Mouse (Mus musculus): ENCODE results near the gene Hcrt. TPM values are rescaled to one million over a fixed set of nuclear protein-coding genes. Genes with fewer than 3 reads are reported as not detected.

The Hcrt gene
- polyA plus RNA-seq, 1 experiment from 2014 or later: not detected

DNA sequence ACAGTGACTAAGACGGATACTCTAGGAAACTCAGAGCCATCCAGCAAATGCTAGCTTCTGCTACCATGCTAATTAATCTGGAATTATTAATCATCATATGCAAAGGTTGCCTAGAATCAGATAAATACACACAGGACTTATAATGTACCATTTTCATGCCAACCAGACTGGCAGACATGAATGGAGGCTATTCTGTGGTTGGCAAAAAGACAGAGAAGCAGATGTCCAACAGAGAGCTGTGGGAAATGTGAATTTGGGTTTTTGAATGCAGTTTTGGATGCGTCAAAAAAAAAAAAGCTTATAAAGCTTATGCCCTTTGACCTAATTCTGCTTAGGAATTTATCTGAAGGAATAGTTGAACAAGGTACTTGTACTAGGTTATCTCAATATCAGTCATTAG lies 23.0 kb upstream of the Hcrt start:
- Histone ChIP-seq H3K36me3 (peaks cover 39% of the 10 kb centered on the region), H3K4me2 (no peak overlapping the region), H3K27me3 (replicated peaks) (no peaks in the 10 kb centered on the region), H3K9me3 (no peaks in the 10 kb centered on the region), H3K27ac (no peak overlapping the region), H3K9ac (no peak overlapping the region), H3K4me1 (no peaks in the 10 kb centered on the region), H3K4me3 (replicated peaks) (no peak overlapping the region)
- ATAC-seq (ENCODE audit: insufficient read depth, low FRiP score, low read depth): no peak
- WGBS: 87% methylated on average over 2 of the region's 2 CpGs

DNA sequence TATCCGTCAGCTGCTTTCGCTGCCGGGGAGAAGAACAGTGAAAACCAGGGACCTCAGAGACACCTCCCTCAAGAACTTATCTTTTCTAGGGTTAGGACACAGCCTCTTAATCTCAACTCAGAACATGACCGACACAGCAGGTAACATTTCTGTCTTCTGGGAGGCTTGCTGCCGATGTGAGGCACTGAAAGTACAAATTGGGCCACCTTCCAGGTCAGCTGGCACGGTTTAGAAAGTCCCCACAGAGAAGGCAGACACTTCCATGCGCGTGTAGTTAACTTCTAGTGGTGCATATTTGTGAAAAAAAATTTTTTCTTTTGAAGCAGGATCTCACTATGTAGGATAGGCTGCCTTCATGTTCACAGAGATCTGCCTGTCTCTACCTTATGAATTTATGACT lies 21.6 kb upstream of the Hcrt start:
- ATAC-seq (ENCODE audit: insufficient read depth, low FRiP score, low read depth): no peak
- peaks cover 36% of the 10 kb centered on the region for H3K36me3 ChIP-seq
- no peak overlapping the region for H3K4me2 ChIP-seq
- no peaks in the 10 kb centered on the region for H3K27me3 ChIP-seq (replicated peaks)
- no peaks in the 10 kb centered on the region for H3K9me3 ChIP-seq
- 86% methylated on average over 8 of the region's 8 CpGs for WGBS
- no peaks in the 10 kb centered on the region for H3K4me1 ChIP-seq
- no peak overlapping the region for H3K9ac ChIP-seq
- no peak overlapping the region for H3K4me3 ChIP-seq (replicated peaks)
- H3K27ac ChIP-seq: no peak overlapping the region

DNA sequence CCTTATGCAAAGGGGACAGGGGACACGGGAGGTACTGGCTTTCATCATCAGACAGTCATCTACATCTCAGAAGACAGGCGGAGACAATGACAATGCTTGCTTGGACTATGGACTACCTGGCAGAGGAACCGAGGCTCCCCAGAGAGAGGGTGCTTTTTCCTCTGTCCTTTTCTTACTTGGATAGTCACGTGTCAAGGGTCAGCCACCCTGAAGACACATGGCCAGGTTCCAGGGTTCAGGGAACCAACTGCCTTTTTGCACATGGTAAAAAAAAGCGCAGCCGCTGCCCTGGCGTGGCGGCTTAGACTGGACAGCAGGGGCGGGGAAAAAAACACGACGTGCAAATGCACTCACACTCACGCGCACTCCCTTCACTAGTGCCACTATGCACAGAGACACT lies 19.8 kb upstream of the Hcrt start:
- Histone ChIP-seq H3K4me1 (no peaks in the 10 kb centered on the region), H3K9me3 (no peaks in the 10 kb centered on the region), H3K9ac (no peak overlapping the region), H3K27ac (no peak overlapping the region), H3K36me3 (peaks cover 34% of the 10 kb centered on the region), H3K4me3 (replicated peaks) (no peak overlapping the region), H3K4me2 (no peak overlapping the region), H3K27me3 (replicated peaks) (no peaks in the 10 kb centered on the region)
- no peak for ATAC-seq (ENCODE audit: insufficient read depth, low FRiP score, low read depth)
- WGBS: 85% methylated on average over 13 of the region's 13 CpGs

DNA sequence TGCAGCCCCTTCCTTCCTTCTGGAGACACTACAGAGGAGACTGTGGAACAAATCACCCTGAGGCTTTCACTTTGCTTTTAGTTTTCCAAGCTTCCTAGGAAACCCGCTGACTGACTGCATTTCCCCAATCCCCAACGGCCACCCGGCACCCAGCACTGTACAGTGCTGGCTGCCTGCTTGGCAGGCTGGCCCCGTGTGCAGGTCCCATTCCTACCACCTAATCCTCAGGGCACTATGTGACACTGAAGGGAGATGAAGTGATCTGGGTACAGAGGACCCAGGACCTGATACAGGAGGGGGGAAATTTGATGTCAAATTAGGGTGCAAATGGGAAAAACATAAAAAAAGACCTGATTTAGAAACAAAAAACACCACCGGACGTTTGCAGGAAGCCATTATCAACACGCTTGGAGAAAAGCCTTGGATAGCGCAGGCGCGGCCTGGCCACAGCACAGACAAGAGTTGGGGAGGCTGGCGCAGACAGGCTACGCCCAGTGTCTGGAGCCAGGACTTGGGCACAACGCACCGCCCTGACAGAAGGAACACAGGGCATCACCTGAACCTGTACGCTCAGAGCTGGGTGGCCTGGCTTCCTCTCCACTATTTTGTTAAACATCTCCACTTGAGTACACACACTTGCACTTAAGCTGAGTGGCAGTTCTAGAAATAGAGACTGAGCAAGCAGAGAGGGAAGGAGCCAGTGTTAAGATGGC lies 19.2 kb upstream of the Hcrt start:
- Histone ChIP-seq H3K4me1 (no peaks in the 10 kb centered on the region), H3K36me3 (peaks cover 29% of the 10 kb centered on the region), H3K4me3 (replicated peaks) (no peak overlapping the region), H3K27me3 (replicated peaks) (no peaks in the 10 kb centered on the region), H3K4me2 (no peak overlapping the region), H3K9me3 (no peaks in the 10 kb centered on the region), H3K9ac (no peak overlapping the region), H3K27ac (no peak overlapping the region)
- ATAC-seq (ENCODE audit: insufficient read depth, low FRiP score, low read depth): no peak
- WGBS: 85% methylated on average over 15 of the region's 15 CpGs

DNA sequence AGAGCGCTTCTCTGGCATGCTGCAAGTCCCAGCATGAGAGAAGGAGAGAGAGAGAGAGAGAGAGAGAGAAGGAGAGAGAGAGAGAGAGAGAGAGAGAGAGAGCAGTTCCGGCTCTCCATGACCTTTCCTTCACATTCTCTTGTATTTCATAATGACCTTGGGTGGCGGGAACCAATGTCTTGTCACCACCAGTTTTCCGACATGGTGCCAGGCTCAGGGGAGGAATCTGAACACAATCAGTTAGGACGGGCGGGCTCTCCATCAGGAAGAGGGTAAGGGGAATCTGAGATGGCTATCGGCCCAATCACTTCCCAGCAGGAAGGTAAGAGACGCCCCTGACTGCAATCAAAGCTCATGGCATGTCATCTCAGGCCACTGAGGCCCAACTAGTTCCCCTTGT lies 17.5 kb upstream of the Hcrt start:
- ATAC-seq (ENCODE audit: insufficient read depth, low FRiP score, low read depth): no peak
- H3K4me2 ChIP-seq: no peak overlapping the region
- WGBS: 83% methylated on average over 8 of the region's 8 CpGs
- H3K9me3 ChIP-seq: no peaks in the 10 kb centered on the region
- H3K27me3 ChIP-seq (replicated peaks): no peaks in the 10 kb centered on the region
- peaks cover 25% of the 10 kb centered on the region for H3K36me3 ChIP-seq
- no peak overlapping the region for H3K27ac ChIP-seq
- no peak overlapping the region for H3K4me3 ChIP-seq (replicated peaks)
- H3K4me1 ChIP-seq: no peaks in the 10 kb centered on the region
- no peak overlapping the region for H3K9ac ChIP-seq

DNA sequence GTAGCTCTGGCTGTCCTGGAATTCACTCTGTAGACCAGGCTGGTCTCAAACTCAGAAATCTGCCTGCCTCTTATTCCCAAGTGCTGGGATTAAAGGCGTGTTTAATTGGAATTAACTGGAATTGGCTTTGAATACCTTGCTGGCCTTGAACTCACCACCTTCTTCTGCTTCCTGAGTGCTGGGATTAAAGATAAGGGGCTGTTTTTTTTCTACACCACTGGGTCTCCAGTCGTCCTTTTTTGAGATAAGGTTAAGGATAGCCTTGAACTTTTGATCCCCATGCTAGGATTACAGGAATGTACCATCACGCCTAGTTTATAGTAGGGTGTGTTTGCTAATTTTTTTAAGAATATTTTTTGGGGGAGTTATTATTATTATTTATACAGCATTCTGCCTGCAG lies 15.3 kb upstream of the Hcrt start:
- no peaks in the 10 kb centered on the region for H3K9me3 ChIP-seq
- H3K27me3 ChIP-seq (replicated peaks): no peaks in the 10 kb centered on the region
- 63% methylated on average over 3 of the region's 3 CpGs for WGBS
- H3K27ac ChIP-seq: no peak overlapping the region
- H3K9ac ChIP-seq: no peak overlapping the region
- H3K4me3 ChIP-seq (replicated peaks): no peak overlapping the region
- peaks cover 18% of the 10 kb centered on the region; the same call in 1 of the 2 replicates for H3K36me3 ChIP-seq
- H3K4me2 ChIP-seq: no peak overlapping the region
- ATAC-seq (ENCODE audit: insufficient read depth, low FRiP score, low read depth): no peak
- H3K4me1 ChIP-seq: no peaks in the 10 kb centered on the region

DNA sequence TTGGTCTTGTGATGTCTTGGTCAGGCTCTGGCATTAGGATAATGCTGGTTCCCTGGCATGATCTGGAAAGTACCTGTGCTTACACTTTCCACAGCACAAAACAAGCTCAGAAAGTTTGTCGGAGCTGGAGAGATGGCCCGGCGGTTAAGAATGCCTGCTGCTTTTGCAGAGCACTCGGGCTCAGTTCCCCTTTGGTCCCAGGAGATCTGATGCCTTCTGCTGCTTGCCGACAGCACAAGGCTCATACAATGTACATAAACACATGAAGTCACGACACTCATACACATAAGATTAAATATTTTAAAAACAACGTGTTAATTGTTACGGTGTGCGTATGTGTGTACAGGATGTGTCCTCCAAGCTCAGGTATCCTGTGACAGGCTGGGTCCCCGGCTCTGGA lies 13.2 kb upstream of the Hcrt start:
- Histone ChIP-seq H3K9ac (no peak overlapping the region), H3K27me3 (replicated peaks) (no peaks in the 10 kb centered on the region), H3K27ac (no peak overlapping the region), H3K36me3 (0 out of 2 replicates have a peak, but pooled peaks cover 8% of the 10 kb centered on the region), H3K9me3 (no peaks in the 10 kb centered on the region), H3K4me1 (no peaks in the 10 kb centered on the region), H3K4me3 (replicated peaks) (no peak overlapping the region), H3K4me2 (no peak overlapping the region)
- no peak for ATAC-seq (ENCODE audit: insufficient read depth, low FRiP score, low read depth)
- WGBS: 82% methylated on average over 10 of the region's 10 CpGs

DNA sequence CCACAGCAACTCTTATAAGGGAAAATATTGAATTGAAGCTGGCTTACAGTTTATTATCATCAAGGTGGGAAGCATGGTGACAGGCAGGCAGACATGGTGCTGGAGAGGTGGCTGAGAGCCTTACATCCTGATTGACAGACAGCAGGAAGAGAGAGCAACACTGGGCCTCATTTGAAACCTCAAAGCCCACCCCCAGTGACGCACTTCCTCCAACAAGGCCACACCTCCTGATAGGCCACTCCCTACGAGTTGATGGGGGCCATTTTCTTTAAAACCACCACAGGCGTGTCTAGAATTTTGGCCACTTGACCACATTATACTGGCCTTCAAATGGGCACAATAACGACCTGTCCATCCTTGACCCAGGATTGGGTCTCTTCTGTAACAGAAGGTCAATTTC lies 11.5 kb upstream of the Hcrt start:
- no peak for ATAC-seq (ENCODE audit: insufficient read depth, low FRiP score, low read depth)
- no peaks in the 10 kb centered on the region for H3K9me3 ChIP-seq
- WGBS: 81% methylated on average over 4 of the region's 4 CpGs

DNA sequence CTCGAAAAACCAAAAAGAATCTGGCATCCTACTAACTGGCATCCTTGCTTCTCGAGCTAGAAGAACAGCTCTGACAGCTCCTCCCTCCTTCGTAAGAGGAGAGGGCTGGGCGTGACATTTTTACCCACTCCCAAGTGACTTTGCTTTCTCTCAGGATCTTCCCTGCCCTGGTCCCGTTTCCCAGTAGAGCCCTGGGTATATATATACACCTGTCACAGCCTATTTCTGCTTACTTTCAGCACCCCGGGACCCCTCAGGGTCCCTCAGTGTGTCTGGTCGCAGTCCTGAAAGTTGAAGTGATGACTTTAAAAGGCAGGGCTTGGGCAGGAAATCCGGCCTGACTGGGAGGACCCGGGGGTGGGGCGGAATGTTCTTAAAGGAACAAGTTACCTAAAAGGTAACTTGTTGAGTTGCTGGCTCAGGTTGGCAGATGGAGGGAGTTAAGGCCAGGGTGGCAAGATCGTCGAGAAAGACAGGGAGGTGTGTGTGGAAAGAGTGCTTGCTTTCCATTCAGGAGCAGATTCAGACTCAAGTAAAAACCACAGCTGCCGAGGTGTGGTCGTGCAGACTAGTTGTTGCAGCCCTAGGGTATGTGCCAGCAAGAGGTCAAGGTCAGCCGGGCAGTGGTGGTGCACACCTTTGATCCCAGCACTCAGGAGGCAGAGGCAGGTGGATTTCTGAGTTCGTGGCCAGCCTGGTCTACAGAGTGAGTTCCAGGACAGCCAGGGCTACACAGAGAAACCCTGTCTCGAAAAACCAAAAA lies 8.1 kb upstream of the Hcrt start, which contains the start of gene Ghdc:
Gene Ghdc (minus strand): TSS at position 312 of the 763 bp plus-strand sequence.
- peak within 1 kb of the TSS; percentile 69 for H3K4me3 ChIP-seq (replicated peaks)
- H3K4me2 ChIP-seq: peak within 1 kb of the TSS; percentile 59
- no peaks in the 10 kb centered on the region for H3K9me3 ChIP-seq
- peak within 1 kb of the TSS; percentile 58 for H3K9ac ChIP-seq
- ATAC-seq (ENCODE audit: insufficient read depth, low FRiP score, low read depth): peak; percentile 64
- WGBS: 16% methylated on average over 17 of the region's 17 CpGs
- H3K4me1 ChIP-seq: peaks cover 5% of the 10 kb centered on the region; the same call in 1 of the 2 replicates
- peak within 1 kb of the TSS; percentile 65; the same call in 1 of the 2 replicates for H3K27ac ChIP-seq
- no peaks in the 10 kb centered on the region for H3K27me3 ChIP-seq (replicated peaks)
- no peaks in the 10 kb centered on the region for H3K36me3 ChIP-seq

More for the DNA sequence above, 11.5 kb upstream of the Hcrt start:
- Histone ChIP-seq H3K4me2 (no peak overlapping the region), H3K9ac (no peak overlapping the region), H3K27ac (no peak overlapping the region), H3K4me3 (replicated peaks) (no peak overlapping the region), H3K4me1 (peaks cover 5% of the 10 kb centered on the region; the same call in 1 of the 2 replicates), H3K27me3 (replicated peaks) (no peaks in the 10 kb centered on the region), H3K36me3 (0 out of 2 replicates have a peak, but pooled peaks cover 3% of the 10 kb centered on the region)

DNA sequence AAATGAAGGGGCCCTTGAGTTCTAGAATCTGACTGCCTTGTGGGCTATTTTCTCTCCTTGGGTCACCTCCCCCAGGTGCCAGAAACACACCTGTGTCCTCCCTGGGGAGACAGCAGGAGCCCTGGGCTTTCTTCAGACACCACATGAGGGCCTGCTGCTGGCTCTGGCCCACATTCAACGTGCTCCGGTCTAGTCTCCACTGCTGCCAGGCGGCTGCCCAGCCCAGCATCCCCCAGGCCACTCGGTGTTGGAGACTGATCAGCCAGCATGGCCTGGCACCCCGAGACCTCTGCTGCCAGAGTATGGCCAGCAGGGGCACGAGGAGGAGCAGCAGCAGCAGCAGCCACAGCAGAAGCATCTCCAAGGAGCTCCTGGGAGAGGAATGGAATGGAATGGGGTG lies 7.2 kb upstream of the Hcrt start:
- 54% methylated on average over 6 of the region's 6 CpGs for whole genome bisulfite sequencing
- Histone ChIP-seq H3K4me2 (peak overlapping the region; percentile 59), H3K9ac (peak overlapping the region; percentile 58; the same call in 1 of the 2 replicates), H3K27ac (no peak overlapping the region), H3K4me1 (peaks cover 5% of the 10 kb centered on the region; the same call in 1 of the 2 replicates), H3K9me3 (no peaks in the 10 kb centered on the region), H3K27me3 (replicated peaks) (no peaks in the 10 kb centered on the region), H3K4me3 (replicated peaks) (peak overlapping the region; percentile 69), H3K36me3 (no peaks in the 10 kb centered on the region)
- no peak for ATAC-seq (ENCODE audit: insufficient read depth, low FRiP score, low read depth)

DNA sequence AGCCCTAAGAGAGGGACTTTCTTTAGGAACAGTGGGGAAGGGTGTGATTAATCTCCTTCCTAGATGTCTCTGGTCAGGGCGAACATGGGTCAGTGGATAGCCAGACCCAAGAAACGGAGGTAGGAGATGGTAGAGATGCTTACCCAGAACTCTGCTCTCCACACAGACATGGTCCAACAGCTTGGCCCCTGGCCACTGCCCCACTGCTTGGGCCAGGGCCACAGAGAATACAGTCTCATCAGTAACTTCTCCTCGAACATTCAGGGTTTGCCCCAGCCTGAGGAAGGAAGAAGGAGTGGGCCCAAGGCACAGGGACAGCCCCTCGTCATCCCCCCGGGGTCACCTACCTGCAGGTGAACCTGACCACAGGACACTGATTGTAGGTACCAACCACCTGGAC lies 5.1 kb upstream of the Hcrt start:
- H3K36me3 ChIP-seq: no peaks in the 10 kb centered on the region
- peaks cover 5% of the 10 kb centered on the region; the same call in 1 of the 2 replicates for H3K4me1 ChIP-seq
- 82% methylated on average over 5 of the region's 5 CpGs for WGBS
- no peak overlapping the region for H3K27ac ChIP-seq
- no peak for ATAC-seq (ENCODE audit: insufficient read depth, low FRiP score, low read depth)
- H3K9me3 ChIP-seq: no peaks in the 10 kb centered on the region
- no peak overlapping the region for H3K4me3 ChIP-seq (replicated peaks)
- H3K27me3 ChIP-seq (replicated peaks): no peaks in the 10 kb centered on the region
- no peak overlapping the region for H3K4me2 ChIP-seq
- H3K9ac ChIP-seq: no peak overlapping the region

DNA sequence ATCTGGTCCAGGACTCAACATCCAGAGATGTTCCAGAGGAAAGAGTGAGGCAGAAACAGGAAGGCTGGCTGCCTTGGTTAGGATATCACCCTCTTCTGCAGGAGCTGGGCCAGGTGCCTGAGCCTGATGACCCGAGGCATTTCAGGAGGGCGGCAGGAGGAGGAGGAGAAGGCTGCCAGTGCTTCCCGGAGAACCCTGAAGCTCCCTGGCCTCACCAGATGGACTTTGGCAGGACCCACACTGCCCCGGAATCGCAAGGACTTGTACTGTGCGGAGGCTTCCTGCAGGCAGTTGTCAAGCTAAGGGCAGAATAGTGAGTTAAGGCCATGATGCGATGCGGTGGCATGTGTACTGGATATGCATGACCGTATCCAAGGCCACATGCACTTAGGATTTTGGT lies 4.0 kb upstream of the Hcrt start:
- Histone ChIP-seq H3K4me2 (no peak overlapping the region), H3K36me3 (no peaks in the 10 kb centered on the region), H3K27me3 (replicated peaks) (no peaks in the 10 kb centered on the region; the same call in 1 of the 2 replicates), H3K4me1 (peaks cover 5% of the 10 kb centered on the region; the same call in 1 of the 2 replicates), H3K9ac (no peak overlapping the region), H3K27ac (no peak overlapping the region), H3K4me3 (replicated peaks) (no peak overlapping the region), H3K9me3 (no peaks in the 10 kb centered on the region)
- ATAC-seq (ENCODE audit: insufficient read depth, low FRiP score, low read depth): no peak
- 82% methylated on average over 9 of the region's 9 CpGs for WGBS
